Mouse (Mus musculus) MEL (cell line): ENCODE data around the gene Zfand3. TPM values are rescaled to one million over a fixed set of nuclear protein-coding genes. Genes with fewer than 3 reads are reported as not detected.

Experiments
- DNase-seq: peaks from one replicate; pipeline ENCODE4 v3.0.0; 2011; ENCODE audit warnings: low read depth, low spot score
- H3K27ac ChIP-seq: 2 replicates; pipeline ENCODE4 v1.5.1; 2012; ENCODE audit warnings: low read depth, mild to moderate bottlenecking, control low read depth, low read length, moderate library complexity; ENCODE audit not compliant: control insufficient read depth
- H3K27me3 ChIP-seq, 2 experiments: fragments of 150-350 bp in 1 of 2; sonication (generic) in 1 of 2; 2 replicates each; pipeline ENCODE4 v1.6.1; 2012; ENCODE audit warnings: low read length in 2 of 2, mild to moderate bottlenecking in 2 of 2, improper control_type of control experiment in 1 of 2, moderate library complexity in 1 of 2; ENCODE audit not compliant: insufficient read depth in 2 of 2, control insufficient read depth in 1 of 2
- H3K36me3 ChIP-seq, 2 experiments: 2 replicates each; pipeline ENCODE4 v1.6.1; 2012 to 2014; ENCODE audit warnings: low read length in 2 of 2, improper control_type of control experiment in 1 of 2, inconsistent platforms in 1 of 2, mild to moderate bottlenecking in 1 of 2; ENCODE audit not compliant: insufficient read depth in 2 of 2, control insufficient read depth in 1 of 2
- H3K4me1 ChIP-seq, 2 experiments: fragments of 150-350 bp in 1 of 2; sonication (generic) in 1 of 2; 2 replicates each; pipeline ENCODE4 v1.6.1; 2012; ENCODE audit warnings: low read length in 2 of 2, improper control_type of control experiment in 1 of 2, mild to moderate bottlenecking in 1 of 2; ENCODE audit not compliant: insufficient read depth in 2 of 2, control insufficient read depth in 1 of 2
- H3K4me3 ChIP-seq, 2 experiments: fragments of 150-350 bp in 1 of 2; sonication (generic) in 1 of 2; 2 replicates each; pipeline ENCODE4 v1.5.1; 2012; ENCODE audit warnings: low read depth in 2 of 2, low read length in 2 of 2, mild to moderate bottlenecking in 2 of 2, moderate library complexity in 2 of 2, control low read depth in 1 of 2, improper control_type of control experiment in 1 of 2; ENCODE audit not compliant: control insufficient read depth in 1 of 2, insufficient read depth in 1 of 2
- H3K79me2 ChIP-seq: 2 replicates; pipeline ENCODE4 v1.6.1; 2012; ENCODE audit warnings: mild to moderate bottlenecking, low read length, moderate library complexity; ENCODE audit not compliant: control insufficient read depth, poor library complexity, insufficient read depth
- H3K9ac ChIP-seq: 2 replicates; pipeline ENCODE4 v1.6.1; 2012; ENCODE audit warnings: low read depth, mild to moderate bottlenecking, control low read depth, low read length, moderate library complexity; ENCODE audit not compliant: control insufficient read depth, poor library complexity, severe bottlenecking
- H3K9me3 ChIP-seq: fragments of 150-350 bp; sonication (generic); replicated peaks from 2 replicates; pipeline ENCODE4 v1.6.1; 2012; ENCODE audit warnings: mild to moderate bottlenecking, low read length, improper control_type of control experiment, moderate library complexity; ENCODE audit not compliant: insufficient read depth
- BHLHE40 ChIP-seq: IDR thresholded peaks from 2 replicates; pipeline ENCODE4 v1.6.1; 2012; ENCODE audit warnings: low read depth, mild to moderate bottlenecking, inconsistent platforms, low read length, improper control_type of control experiment, borderline replicate concordance
- CHD2 ChIP-seq: IDR thresholded peaks from 2 replicates; pipeline ENCODE4 v1.6.1; 2011; ENCODE audit warnings: low read length, improper control_type of control experiment
- ELF1 ChIP-seq: IDR thresholded peaks from 2 replicates; pipeline ENCODE4 v1.6.1; 2014; ENCODE audit warnings: low read depth, mild to moderate bottlenecking, inconsistent platforms, low read length, improper control_type of control experiment, moderate library complexity
- GABPA ChIP-seq: IDR thresholded peaks from 2 replicates; pipeline ENCODE4 v1.6.1; 2012; ENCODE audit warnings: low read depth, mild to moderate bottlenecking, inconsistent platforms, low read length, improper control_type of control experiment, moderate library complexity
- KAT2A ChIP-seq: conservative IDR thresholded peaks from 2 replicates; pipeline ENCODE4 v1.6.1; 2012; ENCODE audit warnings: low read depth, low read length, improper control_type of control experiment, inconsistent platforms
- MAFK ChIP-seq: IDR thresholded peaks from 2 replicates; pipeline ENCODE4 v1.6.1; 2011; ENCODE audit warnings: low read depth, mild to moderate bottlenecking, low read length, improper control_type of control experiment, borderline replicate concordance
- MAX ChIP-seq: IDR thresholded peaks from 2 replicates; pipeline ENCODE4 v1.6.1; 2011; ENCODE audit warnings: low read length, improper control_type of control experiment
- NELFE ChIP-seq: IDR thresholded peaks from 2 replicates; pipeline ENCODE4 v1.6.1; 2011; ENCODE audit warnings: low read depth, low read length, improper control_type of control experiment
- RCOR1 ChIP-seq: IDR thresholded peaks from 2 replicates; pipeline ENCODE4 v1.6.1; 2012; ENCODE audit warnings: low read depth, mild to moderate bottlenecking, inconsistent platforms, low read length, improper control_type of control experiment
- SMC3 ChIP-seq: IDR thresholded peaks from 2 replicates; pipeline ENCODE4 v1.6.1; 2011; ENCODE audit warnings: low read depth, low read length, improper control_type of control experiment
- TAL1 ChIP-seq: IDR thresholded peaks from 2 replicates; pipeline ENCODE4 v1.6.1; 2012; ENCODE audit warnings: mild to moderate bottlenecking, inconsistent platforms, low read length, moderate library complexity, mixed read lengths
- TBP ChIP-seq: IDR thresholded peaks from 2 replicates; pipeline ENCODE4 v1.8.0; 2011; ENCODE audit warnings: low read depth, low read length, improper control_type of control experiment
- TCF12 ChIP-seq: IDR thresholded peaks from 2 replicates; pipeline ENCODE4 v1.6.1; 2014; ENCODE audit warnings: low read depth, mild to moderate bottlenecking, inconsistent platforms, low read length, improper control_type of control experiment, moderate library complexity
- USF2 ChIP-seq, 2 experiments: IDR thresholded peaks; 2 replicates each; pipeline ENCODE4 v1.6.1; 2011 to 2012; ENCODE audit warnings: improper control_type of control experiment in 2 of 2, low read length in 2 of 2, borderline replicate concordance in 1 of 2, inconsistent platforms in 1 of 2, low read depth in 1 of 2, mild to moderate bottlenecking in 1 of 2; ENCODE audit not compliant: insufficient read depth in 1 of 2
- polyA plus RNA-seq, 2 experiments: library from polyadenylated mRNA; stranded (reverse) in 1 of 2; unstranded in 1 of 2; fragments of >175 nt in 1 of 2; fragments of >200 nt in 1 of 2; gene quantifications; 2 replicates each; pipeline versions ENCODE4 v1.2.1 to v1.2.4; 2012; ENCODE audit warnings: low replicate concordance in 2 of 2, low read depth in 1 of 2; ENCODE audit not compliant: insufficient read length in 2 of 2, insufficient read depth in 1 of 2, missing spikeins in 1 of 2
- total RNA-seq: library from RNA; depleted of rRNA; stranded (reverse); fragments of 300-350 nt; gene quantifications from 2 replicates; pipeline ENCODE4 v1.2.3, GENCODE M21; 2012

Gene Zfand3
- total and polyA plus RNA-seq, 3 experiments: 28.3 to 48.8 TPM; not detected in 1

DNA sequence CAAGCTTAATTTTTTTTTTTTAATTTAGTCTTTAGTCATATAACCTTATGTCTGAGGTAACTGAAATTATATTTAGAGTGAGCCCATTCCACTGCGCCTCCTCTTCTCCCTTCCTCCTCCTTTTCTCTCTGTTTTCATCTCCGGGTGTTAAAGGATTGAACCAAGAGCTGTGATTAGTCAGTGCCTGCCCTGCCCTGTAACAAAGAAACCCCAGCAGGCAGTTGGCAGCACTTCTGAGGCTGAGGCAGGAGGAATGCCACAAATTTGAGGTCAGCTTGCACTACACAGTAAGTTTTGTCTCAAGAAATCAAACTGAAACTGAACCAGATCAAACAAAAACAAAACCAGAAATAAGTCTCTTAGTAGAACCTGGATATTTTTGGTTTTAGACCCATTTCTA, 49.3 kb downstream of the Zfand3 start:
- peaks cover 3 to 9% of the 10 kb centered on the region in 2 experiments; a peak in 2 of 4 replicates for H3K4me1 ChIP-seq
- no peak overlapping the region for H3K4me3 ChIP-seq
- H3K27ac ChIP-seq: no peak overlapping the region
- TF ChIP-seq BHLHE40: no peak
- no peak for TF ChIP-seq CHD2
- TF ChIP-seq TBP: no peak
- no peak for TF ChIP-seq MAX
- TF ChIP-seq GABPA: no peak
- TF ChIP-seq MAFK: no peak
- no peak for TF ChIP-seq TCF12
- no peak for TF ChIP-seq ELF1
- no peak for TF ChIP-seq USF2 (IDR thresholded peaks at IDR 0.05; ENCODE audit: borderline replicate concordance in 1 of 2, insufficient read depth in 1 of 2, low read depth in 1 of 2, low read length in 2 of 2)
- no peak for TF ChIP-seq SMC3
- H3K79me2 ChIP-seq: peaks cover 23% of the 10 kb centered on the region
- H3K9me3 ChIP-seq: no peaks in the 10 kb centered on the region
- no peaks in the 10 kb centered on the region for H3K27me3 ChIP-seq
- H3K36me3 ChIP-seq: peaks cover 0 to 20% of the 10 kb centered on the region in 2 experiments; a peak in 3 of 4 replicates
- no peak for DNase-seq
- no peak overlapping the region for H3K9ac ChIP-seq

DNA sequence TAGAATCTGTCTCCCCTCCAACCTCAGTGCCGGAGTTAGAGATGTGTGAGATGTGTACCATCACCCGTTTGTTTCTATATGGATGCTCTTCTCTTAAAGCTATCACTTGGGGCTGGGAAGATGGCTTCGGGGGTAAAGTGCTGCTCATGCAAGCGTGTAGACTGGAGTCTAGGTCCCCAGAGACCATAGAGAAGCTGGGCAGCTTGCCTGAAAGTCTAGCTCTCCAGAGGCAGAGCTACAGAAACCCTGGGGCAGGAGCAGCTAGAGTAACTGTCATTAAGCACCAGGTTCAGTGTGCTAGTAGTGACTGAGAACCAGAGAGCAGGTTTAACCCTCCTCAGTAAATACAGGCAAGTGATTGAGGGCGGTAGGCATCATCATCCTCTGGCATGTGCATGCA, 51.7 kb downstream of the Zfand3 start:
- TF ChIP-seq GABPA (no peak), RCOR1 (no peak), TAL1 (no peak), KAT2A (no peak), NELFE (no peak)
- TF ChIP-seq, all 39 proteins: peak for 0
- Histone ChIP-seq H3K27me3 (no peaks in the 10 kb centered on the region), H3K4me3 (no peak overlapping the region), H3K79me2 (peaks cover 18% of the 10 kb centered on the region), H3K9me3 (no peaks in the 10 kb centered on the region), H3K4me1 (peaks cover 7 to 12% of the 10 kb centered on the region in 2 experiments), H3K36me3 (peaks cover under 1 to 27% of the 10 kb centered on the region in 2 experiments; a peak in 3 of 4 replicates), H3K9ac (no peak overlapping the region), H3K27ac (no peak overlapping the region)
- no peak for DNase-seq

DNA sequence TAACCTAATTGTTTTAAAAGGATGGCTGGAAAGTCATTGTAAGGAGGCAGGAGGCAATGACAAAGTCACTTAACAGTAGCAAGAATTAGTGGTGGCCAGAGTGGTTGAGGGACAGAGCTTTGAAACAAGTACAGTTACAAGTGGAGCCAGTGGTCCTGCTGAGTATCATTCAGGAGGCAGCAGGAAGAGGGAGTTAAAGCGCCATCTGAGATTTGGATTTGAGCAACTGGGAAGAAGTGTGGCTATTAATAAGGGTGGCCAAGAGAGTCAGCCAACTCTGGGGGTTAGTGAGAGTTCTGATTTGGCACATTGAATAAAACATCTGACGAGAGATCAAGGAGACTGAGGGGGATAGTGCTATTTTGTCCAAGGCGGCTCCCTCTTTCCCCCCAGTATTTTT, 54.1 kb downstream of the Zfand3 start:
- H3K9me3 ChIP-seq: no peaks in the 10 kb centered on the region
- H3K36me3 ChIP-seq: peaks cover 2 to 20% of the 10 kb centered on the region in 2 experiments; a peak in 3 of 4 replicates
- no peak overlapping the region for H3K4me3 ChIP-seq
- H3K79me2 ChIP-seq: peaks cover 8% of the 10 kb centered on the region
- H3K4me1 ChIP-seq: peaks cover 2 to 9% of the 10 kb centered on the region in 2 experiments
- no peak overlapping the region for H3K9ac ChIP-seq
- no peaks in the 10 kb centered on the region for H3K27me3 ChIP-seq
- no peak for DNase-seq
- no peak for TF ChIP-seq MAFK
- TF ChIP-seq, all 39 proteins: peak for 0
- H3K27ac ChIP-seq: no peak overlapping the region
